Mouse (Mus musculus): ENCODE data around the gene Tmem239. TPM values are rescaled to one million over a fixed set of nuclear protein-coding genes. Genes with fewer than 3 reads are reported as not detected.

The Tmem239 gene
- polyA plus RNA-seq, 1 experiment from 2014 or later: not detected

DNA sequence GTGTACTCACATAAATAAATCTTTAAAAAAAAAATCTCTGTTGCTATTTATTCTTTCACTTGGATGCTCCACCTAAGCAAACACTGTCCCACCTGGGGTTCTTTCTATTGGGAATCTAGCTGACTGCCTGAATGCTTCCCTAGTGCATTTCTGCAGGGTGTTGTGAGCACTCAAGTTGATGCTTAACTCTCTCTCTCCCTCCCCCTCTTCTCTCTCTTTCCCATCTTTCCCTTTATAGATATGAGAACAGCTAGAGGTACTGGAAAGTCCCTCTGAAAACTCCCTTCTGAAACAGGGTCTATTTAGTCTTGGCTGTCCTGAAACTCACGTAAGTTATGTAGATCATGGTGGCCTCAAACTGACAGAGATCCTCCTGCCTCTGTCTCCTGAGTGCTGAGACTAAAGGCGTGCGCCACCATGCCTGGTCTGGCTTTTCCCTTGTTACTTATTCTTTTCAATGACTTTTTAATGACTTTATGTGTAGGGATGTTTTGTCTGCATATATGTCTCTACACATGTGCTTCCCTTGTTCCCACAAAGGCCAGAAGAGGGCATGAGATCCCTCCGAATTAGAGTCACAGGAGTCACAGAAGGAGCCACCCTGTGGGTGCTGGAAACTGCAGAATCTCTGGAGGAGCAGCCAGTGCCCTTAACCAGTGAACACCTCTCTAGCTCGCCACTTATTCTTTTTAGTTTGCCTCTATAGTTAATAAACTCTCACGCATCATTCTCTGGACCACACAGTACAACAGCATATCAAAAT lies 8.0 kb downstream of the Tmem239 start:
- Histone ChIP-seq H3K27ac (replicated peaks; ENCODE audit: low read depth, low read length) (no peak overlapping the region), H3K4me2 (ENCODE audit: low read depth, low read length) (no peak overlapping the region), H3K36me3 (replicated peaks; ENCODE audit: control insufficient read depth, insufficient read depth, low read depth, low read length) (no peaks in the 10 kb centered on the region), H3K4me1 (ENCODE audit: control insufficient read depth, insufficient read depth, low read length) (no peaks in the 10 kb centered on the region; the same call in 1 of the 2 replicates), H3K27me3 (ENCODE audit: control insufficient read depth, insufficient read depth, low read length) (no peaks in the 10 kb centered on the region), H3K9me3 (replicated peaks; ENCODE audit: control insufficient read depth, low read length) (no peaks in the 10 kb centered on the region), H3K9ac (replicated peaks; ENCODE audit: low read length) (no peak overlapping the region), H3K4me3 (ENCODE audit: low read depth, low read length) (no peak overlapping the region)
- ATAC-seq (replicated peaks; ENCODE audit: insufficient number of reproducible peaks, low FRiP score, low TSS enrichment, low read depth) (no peak), DNase-seq (ENCODE audit: low spot score) (peak; percentile 9)
- WGBS: 73% methylated on average over 6 of the region's 6 CpGs

DNA sequence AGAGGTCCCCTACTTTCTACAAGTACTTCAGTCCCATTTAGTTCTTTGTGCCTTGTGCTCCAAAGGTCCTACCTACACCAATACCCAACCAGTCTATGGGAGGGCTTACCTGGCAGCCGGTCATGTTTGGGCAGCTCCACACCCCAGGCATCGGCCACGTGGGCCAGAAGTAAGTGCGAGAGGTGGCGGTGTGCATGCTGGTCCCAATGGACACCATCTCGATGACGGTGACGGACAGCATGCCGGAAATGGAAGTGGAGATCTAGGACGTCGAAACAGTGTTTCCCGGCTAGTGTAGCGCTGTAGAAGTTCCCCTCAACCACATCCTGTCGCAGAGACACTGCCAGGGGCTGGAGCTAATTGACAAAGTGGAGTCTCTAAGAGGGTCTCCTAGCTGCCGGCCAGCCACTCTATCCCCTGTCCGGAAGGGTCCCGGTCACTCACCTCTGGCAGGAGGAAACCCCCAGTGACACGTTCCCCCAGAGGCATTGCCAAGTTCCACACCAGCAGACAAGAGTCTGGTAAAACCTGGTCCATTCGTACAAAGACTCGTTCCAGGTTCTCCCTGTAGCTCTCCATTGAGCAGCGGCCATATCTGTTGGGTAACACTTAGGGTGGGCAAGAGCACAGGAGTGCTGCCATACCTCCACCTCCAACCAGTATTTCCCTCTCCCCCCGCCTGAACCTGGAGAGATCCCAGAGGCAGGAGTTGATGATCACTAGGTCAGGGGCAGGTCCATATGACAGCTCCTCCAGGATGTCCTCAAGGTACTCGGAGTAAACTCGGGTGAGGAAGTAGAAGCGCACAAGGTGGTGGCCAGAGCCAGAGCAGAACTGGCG lies 15.7 kb downstream of the Tmem239 start:
- no peak overlapping the region for H3K4me3 ChIP-seq (ENCODE audit: low read depth, low read length)
- H3K36me3 ChIP-seq (replicated peaks; ENCODE audit: control insufficient read depth, insufficient read depth, low read depth, low read length): 0 out of 2 replicates have a peak, but pooled peaks cover 2% of the 10 kb centered on the region
- 97% methylated on average over 26 of the region's 26 CpGs for WGBS
- H3K27me3 ChIP-seq (ENCODE audit: control insufficient read depth, insufficient read depth, low read length): no peaks in the 10 kb centered on the region
- H3K27ac ChIP-seq (replicated peaks; ENCODE audit: low read depth, low read length): no peak overlapping the region
- no peak overlapping the region for H3K9ac ChIP-seq (replicated peaks; ENCODE audit: low read length)
- ATAC-seq (replicated peaks; ENCODE audit: insufficient number of reproducible peaks, low FRiP score, low TSS enrichment, low read depth) (no peak), DNase-seq (ENCODE audit: low spot score) (no peak)
- H3K4me2 ChIP-seq (ENCODE audit: low read depth, low read length): no peak overlapping the region
- H3K9me3 ChIP-seq (replicated peaks; ENCODE audit: control insufficient read depth, low read length): no peaks in the 10 kb centered on the region
- H3K4me1 ChIP-seq (ENCODE audit: control insufficient read depth, insufficient read depth, low read length): no peaks in the 10 kb centered on the region

DNA sequence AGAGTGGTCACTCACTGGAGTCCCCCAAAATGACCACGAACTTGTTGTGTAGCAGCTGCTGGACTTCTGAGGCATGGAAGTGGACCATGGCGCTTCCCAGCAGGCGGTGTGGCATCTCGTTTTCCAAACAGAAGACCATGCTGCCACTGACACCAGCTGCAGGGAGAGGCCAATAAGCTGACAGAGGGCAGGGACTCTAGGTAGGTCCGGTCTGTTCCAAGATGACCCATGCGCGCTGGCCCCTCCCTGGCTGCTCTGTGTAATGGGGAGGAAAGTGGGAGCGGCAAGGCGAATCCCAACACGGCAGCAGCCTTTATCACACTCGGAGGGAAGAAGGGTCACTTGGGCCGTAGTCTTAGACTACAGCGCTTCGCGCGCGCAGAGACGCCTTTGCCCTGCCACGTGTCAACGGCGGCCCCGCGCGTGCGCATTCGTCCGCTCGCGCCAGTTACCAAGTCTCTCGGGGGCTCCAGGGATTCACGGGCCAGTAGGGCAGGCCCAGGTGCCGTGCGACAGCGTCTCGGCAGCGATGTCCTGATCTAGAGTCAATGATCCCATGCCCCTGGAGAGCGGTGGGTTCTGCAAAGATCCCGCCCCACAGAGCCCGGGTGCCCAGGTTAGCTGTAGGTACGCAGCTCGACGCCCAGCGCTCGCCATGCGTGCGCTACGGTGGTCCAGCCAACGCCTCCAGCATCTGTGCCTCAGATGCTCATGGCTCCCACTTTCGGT lies 17.3 kb downstream of the Tmem239 start:
- DNase-seq (ENCODE audit: low spot score) (peak; percentile 81), ATAC-seq (replicated peaks; ENCODE audit: insufficient number of reproducible peaks, low FRiP score, low TSS enrichment, low read depth) (peak; percentile 63)
- no peaks in the 10 kb centered on the region for H3K27me3 ChIP-seq (ENCODE audit: control insufficient read depth, insufficient read depth, low read length)
- H3K4me1 ChIP-seq (ENCODE audit: control insufficient read depth, insufficient read depth, low read length): no peaks in the 10 kb centered on the region
- H3K27ac ChIP-seq (replicated peaks; ENCODE audit: low read depth, low read length): peak overlapping the region; percentile 77
- peak overlapping the region; percentile 74 for H3K4me3 ChIP-seq (ENCODE audit: low read depth, low read length)
- 0 out of 2 replicates have a peak, but pooled peaks cover 2% of the 10 kb centered on the region for H3K36me3 ChIP-seq (replicated peaks; ENCODE audit: control insufficient read depth, insufficient read depth, low read depth, low read length)
- H3K9ac ChIP-seq (replicated peaks; ENCODE audit: low read length): peak overlapping the region; percentile 75
- H3K9me3 ChIP-seq (replicated peaks; ENCODE audit: control insufficient read depth, low read length): no peaks in the 10 kb centered on the region
- 18% methylated on average over 49 of the region's 49 CpGs for WGBS
- H3K4me2 ChIP-seq (ENCODE audit: low read depth, low read length): peak overlapping the region; percentile 88

DNA sequence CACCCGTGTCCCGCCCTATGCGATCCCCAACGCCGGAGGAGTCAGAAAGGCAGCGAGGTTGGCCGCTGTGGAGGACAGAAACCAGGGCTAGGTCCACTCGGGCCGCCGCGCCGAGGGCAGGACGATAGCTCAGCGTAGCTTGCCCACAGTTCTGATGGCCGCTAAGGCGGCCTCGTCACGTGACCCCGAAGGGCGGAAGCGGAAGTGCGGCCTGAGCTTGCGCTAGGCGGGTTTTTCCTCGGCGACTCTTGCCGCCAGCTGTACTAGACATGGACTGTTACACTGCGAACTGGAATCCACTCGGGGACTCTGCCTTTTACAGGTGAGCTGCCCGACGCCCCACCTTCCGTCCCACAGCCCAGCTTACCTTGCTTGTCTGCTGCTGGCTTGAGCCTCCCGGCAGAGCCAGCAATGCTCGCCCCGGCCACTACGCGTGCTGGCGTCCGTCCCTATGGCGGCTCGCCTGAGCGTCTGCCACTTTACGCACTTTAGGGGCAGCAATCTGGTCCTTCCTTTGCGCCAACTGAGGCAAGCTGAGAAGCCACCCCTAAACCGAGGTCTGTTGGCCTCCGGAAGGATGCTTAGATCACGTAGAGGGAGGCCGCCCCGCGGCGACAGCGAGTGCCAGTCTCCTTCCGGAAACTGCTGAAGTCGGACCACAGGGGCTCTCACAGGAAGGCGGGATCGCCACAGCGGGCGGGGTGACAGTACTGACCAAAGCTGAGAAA lies 18.0 kb downstream of the Tmem239 start, which contains the start of the genes Vps16 and Pced1a:
Gene Vps16, plus strand, starts transcription at position 214 of the 728 bp plus-strand sequence.
Gene Pced1a, minus strand, starts transcription at position 576 of the 728 bp plus-strand sequence.
- WGBS: under 1% methylated on average over 58 of the region's 58 CpGs
- no peaks in the 10 kb centered on the region for H3K27me3 ChIP-seq (ENCODE audit: control insufficient read depth, insufficient read depth, low read length)
- peak within 1 kb of the TSS; percentile 75 for H3K9ac ChIP-seq (replicated peaks; ENCODE audit: low read length)
- H3K36me3 ChIP-seq (replicated peaks; ENCODE audit: control insufficient read depth, insufficient read depth, low read depth, low read length): 0 out of 2 replicates have a peak, but pooled peaks cover 2% of the 10 kb centered on the region
- ATAC-seq (replicated peaks; ENCODE audit: insufficient number of reproducible peaks, low FRiP score, low TSS enrichment, low read depth): peak; percentile 93
- H3K4me3 ChIP-seq (ENCODE audit: low read depth, low read length): peak within 1 kb of the TSS; percentile 74
- peak within 1 kb of the TSS; percentile 88 for H3K4me2 ChIP-seq (ENCODE audit: low read depth, low read length)
- DNase-seq (ENCODE audit: low spot score): peak; percentile 96
- peak within 1 kb of the TSS; percentile 77 for H3K27ac ChIP-seq (replicated peaks; ENCODE audit: low read depth, low read length)
- no peaks in the 10 kb centered on the region for H3K9me3 ChIP-seq (replicated peaks; ENCODE audit: control insufficient read depth, low read length)
- H3K4me1 ChIP-seq (ENCODE audit: control insufficient read depth, insufficient read depth, low read length): no peaks in the 10 kb centered on the region

DNA sequence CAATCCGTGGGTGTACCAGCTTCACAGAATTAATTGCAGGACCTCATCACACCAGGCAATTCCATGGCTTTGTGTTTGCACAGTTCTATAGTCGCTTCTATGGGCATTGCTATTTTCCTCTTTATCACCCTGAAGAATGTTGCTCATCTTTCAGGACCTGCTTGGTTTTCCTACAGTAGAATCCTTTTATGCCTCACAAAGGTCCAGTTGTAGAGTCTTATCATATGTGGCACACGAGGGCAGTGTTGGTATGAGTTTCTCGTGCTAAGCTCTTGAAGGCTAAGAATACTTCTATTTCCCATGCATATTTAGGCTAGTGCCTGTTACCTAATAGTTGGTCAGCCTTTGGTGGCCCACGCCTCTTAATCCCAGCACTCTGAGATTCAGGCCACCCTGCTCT lies 18.8 kb downstream of the Tmem239 start:
- 58% methylated on average over 5 of the region's 5 CpGs for WGBS
- ATAC-seq (replicated peaks; ENCODE audit: insufficient number of reproducible peaks, low FRiP score, low TSS enrichment, low read depth) (no peak), DNase-seq (ENCODE audit: low spot score) (no peak)
- H3K36me3 ChIP-seq (replicated peaks; ENCODE audit: control insufficient read depth, insufficient read depth, low read depth, low read length): no peaks in the 10 kb centered on the region
- peak overlapping the region; percentile 75 for H3K9ac ChIP-seq (replicated peaks; ENCODE audit: low read length)
- H3K9me3 ChIP-seq (replicated peaks; ENCODE audit: control insufficient read depth, low read length): no peaks in the 10 kb centered on the region
- H3K27me3 ChIP-seq (ENCODE audit: control insufficient read depth, insufficient read depth, low read length): no peaks in the 10 kb centered on the region
- H3K4me1 ChIP-seq (ENCODE audit: control insufficient read depth, insufficient read depth, low read length): no peaks in the 10 kb centered on the region
- H3K4me2 ChIP-seq (ENCODE audit: low read depth, low read length): peak overlapping the region; percentile 88
- H3K27ac ChIP-seq (replicated peaks; ENCODE audit: low read depth, low read length): no peak overlapping the region
- peak overlapping the region; percentile 74 for H3K4me3 ChIP-seq (ENCODE audit: low read depth, low read length)

DNA sequence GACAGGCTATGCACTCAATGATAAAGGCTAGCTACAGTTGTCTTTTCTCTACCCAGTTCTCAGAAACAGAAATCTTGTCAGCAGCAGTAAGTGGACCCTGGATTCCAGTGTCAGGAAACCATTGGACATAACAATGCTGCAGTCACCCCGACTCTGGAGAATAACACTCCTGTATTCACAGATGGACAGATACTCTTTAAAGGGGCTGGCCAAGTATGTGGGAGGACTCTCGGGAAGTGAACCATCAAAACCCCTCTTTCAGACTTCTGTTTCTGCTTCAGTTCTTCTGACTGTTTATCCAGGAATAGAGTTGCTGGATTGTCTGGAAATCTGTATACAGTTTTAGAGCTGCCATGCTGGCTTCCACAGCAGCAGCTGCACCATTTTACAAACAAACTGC lies 23.6 kb downstream of the Tmem239 start:
- no peak for ATAC-seq (replicated peaks; ENCODE audit: insufficient number of reproducible peaks, low FRiP score, low TSS enrichment, low read depth)
- DNase-seq (ENCODE audit: low spot score): no peak
- 66% methylated on average over 2 of the region's 2 CpGs for WGBS
- Histone ChIP-seq H3K4me2 (ENCODE audit: low read depth, low read length) (no peak overlapping the region), H3K9me3 (replicated peaks; ENCODE audit: control insufficient read depth, low read length) (no peaks in the 10 kb centered on the region), H3K9ac (replicated peaks; ENCODE audit: low read length) (no peak overlapping the region), H3K27ac (replicated peaks; ENCODE audit: low read depth, low read length) (no peak overlapping the region), H3K4me3 (ENCODE audit: low read depth, low read length) (no peak overlapping the region), H3K4me1 (ENCODE audit: control insufficient read depth, insufficient read depth, low read length) (no peaks in the 10 kb centered on the region), H3K36me3 (replicated peaks; ENCODE audit: control insufficient read depth, insufficient read depth, low read depth, low read length) (no peaks in the 10 kb centered on the region; the same call in 1 of the 2 replicates), H3K27me3 (ENCODE audit: control insufficient read depth, insufficient read depth, low read length) (no peaks in the 10 kb centered on the region)

DNA sequence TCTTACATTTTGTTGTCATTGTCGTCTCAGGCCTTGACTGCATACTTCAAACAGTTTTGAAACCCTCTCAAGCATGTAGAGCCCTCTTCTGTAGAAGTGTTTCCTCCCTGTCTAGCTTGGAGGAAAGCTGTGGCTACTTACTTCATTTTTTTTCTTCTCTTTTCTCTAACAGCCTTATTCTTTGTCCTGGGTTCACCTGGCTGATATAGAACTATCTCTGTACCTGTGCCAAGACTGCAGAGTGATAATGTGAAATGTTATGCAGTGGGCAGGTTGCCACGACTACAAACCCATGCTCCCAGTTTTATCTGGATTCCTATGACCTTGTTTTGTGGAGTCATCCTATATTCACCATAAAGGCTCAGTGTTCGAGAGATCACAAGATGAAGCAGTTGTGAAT lies 24.2 kb downstream of the Tmem239 start:
- Histone ChIP-seq H3K36me3 (replicated peaks; ENCODE audit: control insufficient read depth, insufficient read depth, low read depth, low read length) (no peaks in the 10 kb centered on the region; the same call in 1 of the 2 replicates), H3K4me1 (ENCODE audit: control insufficient read depth, insufficient read depth, low read length) (no peaks in the 10 kb centered on the region), H3K9me3 (replicated peaks; ENCODE audit: control insufficient read depth, low read length) (no peaks in the 10 kb centered on the region), H3K4me2 (ENCODE audit: low read depth, low read length) (no peak overlapping the region), H3K27me3 (ENCODE audit: control insufficient read depth, insufficient read depth, low read length) (no peaks in the 10 kb centered on the region), H3K9ac (replicated peaks; ENCODE audit: low read length) (no peak overlapping the region), H3K4me3 (ENCODE audit: low read depth, low read length) (no peak overlapping the region), H3K27ac (replicated peaks; ENCODE audit: low read depth, low read length) (no peak overlapping the region)
- 84% methylated on average over 3 of the region's 3 CpGs for WGBS
- no peak for DNase-seq (ENCODE audit: low spot score)
- no peak for ATAC-seq (replicated peaks; ENCODE audit: insufficient number of reproducible peaks, low FRiP score, low TSS enrichment, low read depth)
